Mouse (Mus musculus): Measurements from ENCODE around the gene Casc1.

The Casc1 gene

GRCm38 (mm10) chr6:145202432-145203125, 8.2 kb downstream of the Casc1 start:
- DNase-seq (ENCODE audit: low spot score in 2 of 2): no peak

- DNase-seq (ENCODE audit: low spot score in 2 of 2): no peak
These were observed 12.7 kb downstream of the Casc1 start for GRCm38 (mm10) chr6:145197949-145198686.

- DNase-seq (ENCODE audit: low spot score in 2 of 2): no peak
These were observed 17.4 kb downstream of the Casc1 start for GRCm38 (mm10) chr6:145193446-145193845.

- DNase-seq (ENCODE audit: low spot score in 2 of 2): no peak
These were observed 17.8 kb downstream of the Casc1 start for GRCm38 (mm10) chr6:145193038-145193437.

- no peak for DNase-seq (ENCODE audit: low spot score in 2 of 2)
These were observed 23.4 kb downstream of the Casc1 start for GRCm38 (mm10) chr6:145187093-145188088.

GRCm38 (mm10) chr6:145186096-145186495, 24.7 kb downstream of the Casc1 start:
- no peak for DNase-seq (ENCODE audit: low spot score in 2 of 2)

- DNase-seq (ENCODE audit: low spot score in 2 of 2): no peak
These were observed 28.8 kb downstream of the Casc1 start for GRCm38 (mm10) chr6:145182044-145182443.

- DNase-seq (ENCODE audit: low spot score in 2 of 2): peak in 1 of 2 experiments; percentile 22
These were observed 31.1 kb downstream of the Casc1 start for GRCm38 (mm10) chr6:145179665-145180064.

- no peak for DNase-seq (ENCODE audit: low spot score in 2 of 2)
These were observed 34.3 kb downstream of the Casc1 start for GRCm38 (mm10) chr6:145176474-145176873.

- DNase-seq (ENCODE audit: low spot score in 2 of 2): peak in 1 of 2 experiments; percentile 9
These were observed 35.2 kb downstream of the Casc1 start for GRCm38 (mm10) chr6:145175571-145175981.

GRCm38 (mm10) chr6:145173781-145174191, 37.0 kb downstream of the Casc1 start:
- peak; percentile 62 to 84 for DNase-seq (ENCODE audit: low spot score in 2 of 2)

GRCm38 (mm10) chr6:145171892-145172606, 38.8 kb downstream of the Casc1 start:
- no peak for DNase-seq (ENCODE audit: low spot score in 2 of 2)

- DNase-seq (ENCODE audit: low spot score in 2 of 2): no peak
These were observed 50.2 kb downstream of the Casc1 start for GRCm38 (mm10) chr6:145160581-145160980.

- no peak for DNase-seq (ENCODE audit: low spot score in 2 of 2)
These were observed 52.2 kb downstream of the Casc1 start for GRCm38 (mm10) chr6:145158619-145159018.

- DNase-seq (ENCODE audit: low spot score in 2 of 2): no peak
These were observed 61.8 kb downstream of the Casc1 start for GRCm38 (mm10) chr6:145149054-145149453.

- no peak for DNase-seq (ENCODE audit: low spot score in 2 of 2)
These were observed 63.1 kb downstream of the Casc1 start for GRCm38 (mm10) chr6:145147716-145148115.

- no peak for DNase-seq (ENCODE audit: low spot score in 2 of 2)
These were observed 65.6 kb downstream of the Casc1 start for GRCm38 (mm10) chr6:145145173-145145572.

GRCm38 (mm10) chr6:145141827-145142226, 69.0 kb downstream of the Casc1 start:
- no peak for DNase-seq (ENCODE audit: low spot score in 2 of 2)

GRCm38 (mm10) chr6:145140706-145141105, 70.1 kb downstream of the Casc1 start:
- no peak for DNase-seq (ENCODE audit: low spot score in 2 of 2)

GRCm38 (mm10) chr6:145139776-145140475, 70.9 kb downstream of the Casc1 start:
- DNase-seq (ENCODE audit: low spot score in 2 of 2): no peak

- no peak for DNase-seq (ENCODE audit: low spot score in 2 of 2)
These were observed 71.6 kb downstream of the Casc1 start for GRCm38 (mm10) chr6:145139236-145139635.
